Mouse (Mus musculus): ENCODE results near the gene Cops6. TPM values are rescaled to one million over a fixed set of nuclear protein-coding genes. Genes with fewer than 3 reads are reported as not detected.

Cops6 gene
- 160 TPM for polyA plus RNA-seq (2014; fragmentation: Illumina TruSeq; extraction: RNeasy Lipid Tissue Mini Kit (QIAGEN cat#74804); ENCODE audit: low read depth, low replicate concordance)

GRCm38 (mm10) chr5:138160842-138161665, at the start of gene Cops6:
TSS of gene Cops6 (plus strand) at chr5:138161071.

GRCm38 (mm10) chr5:138116255-138117198, 44.3 kb upstream of the Cops6 start, which contains the start of gene Zscan21:
TSS of gene Zscan21 (plus strand) at chr5:138116903.

GRCm38 (mm10) chr5:138155443-138155976, 5.4 kb upstream of the Cops6 start, which contains the start of gene Zfp113:
TSS of gene Zfp113 (minus strand) at chr5:138155744.

GRCm38 (mm10) chr5:138171695-138172491, 11.0 kb downstream of the Cops6 start, which contains the start of the genes Ap4m1 and Mcm7:
TSS of gene Ap4m1 (plus strand) at chr5:138172002.
TSS of gene Mcm7 (minus strand) at chr5:138172422.

GRCm38 (mm10) chr5:138186950-138187638, 26.2 kb downstream of the Cops6 start, which contains the start of the genes Taf6 and Cnpy4:
TSS of gene Taf6 (minus strand) at chr5:138187451.
TSS of gene Cnpy4 (plus strand) at chr5:138187485.

GRCm38 (mm10) chr5:138193771-138194727, 33.2 kb downstream of the Cops6 start, which contains the start of gene Mblac1:
TSS of gene Mblac1 (plus strand) at chr5:138194314.

Other genes with a start within 250 kb of the Cops6 start
- gene Cyp3a13, start 239.5 kb upstream of the Cops6 start, polyA plus RNA-seq (2014; fragmentation: Illumina TruSeq; extraction: RNeasy Lipid Tissue Mini Kit (QIAGEN cat#74804); ENCODE audit: low read depth, low replicate concordance) = 0.16 TPM
- gene Gjc3, start 198.0 kb upstream of the Cops6 start, polyA plus RNA-seq (2014; fragmentation: Illumina TruSeq; extraction: RNeasy Lipid Tissue Mini Kit (QIAGEN cat#74804); ENCODE audit: low read depth, low replicate concordance) = 0.21 TPM
- 1.7 TPM for gene Azgp1, start 179.6 kb upstream of the Cops6 start, polyA plus RNA-seq (2014; fragmentation: Illumina TruSeq; extraction: RNeasy Lipid Tissue Mini Kit (QIAGEN cat#74804); ENCODE audit: low read depth, low replicate concordance)
- not detected for gene Smok3a, start 139.8 kb upstream of the Cops6 start, polyA plus RNA-seq (2014; fragmentation: Illumina TruSeq; extraction: RNeasy Lipid Tissue Mini Kit (QIAGEN cat#74804); ENCODE audit: low read depth, low replicate concordance)
- not detected for gene Smok3b, start 139.6 kb upstream of the Cops6 start, polyA plus RNA-seq (2014; fragmentation: Illumina TruSeq; extraction: RNeasy Lipid Tissue Mini Kit (QIAGEN cat#74804); ENCODE audit: low read depth, low replicate concordance)
- gene Smok3c, start 107.9 kb upstream of the Cops6 start, polyA plus RNA-seq (2014; fragmentation: Illumina TruSeq; extraction: RNeasy Lipid Tissue Mini Kit (QIAGEN cat#74804); ENCODE audit: low read depth, low replicate concordance) = not detected
- gene Zkscan1, start 76.0 kb upstream of the Cops6 start, polyA plus RNA-seq (2014; fragmentation: Illumina TruSeq; extraction: RNeasy Lipid Tissue Mini Kit (QIAGEN cat#74804); ENCODE audit: low read depth, low replicate concordance) = 6.7 TPM
- gene Zscan21, start 44.2 kb upstream of the Cops6 start, polyA plus RNA-seq (2014; fragmentation: Illumina TruSeq; extraction: RNeasy Lipid Tissue Mini Kit (QIAGEN cat#74804); ENCODE audit: low read depth, low replicate concordance) = 16.7 TPM
- gene Zfp113, start 5.3 kb upstream of the Cops6 start, polyA plus RNA-seq (2014; fragmentation: Illumina TruSeq; extraction: RNeasy Lipid Tissue Mini Kit (QIAGEN cat#74804); ENCODE audit: low read depth, low replicate concordance) = 3.8 TPM
- 13.0 TPM for gene Ap4m1, start 10.9 kb downstream of the Cops6 start, polyA plus RNA-seq (2014; fragmentation: Illumina TruSeq; extraction: RNeasy Lipid Tissue Mini Kit (QIAGEN cat#74804); ENCODE audit: low read depth, low replicate concordance)
- gene Mcm7, start 11.4 kb downstream of the Cops6 start, polyA plus RNA-seq (2014; fragmentation: Illumina TruSeq; extraction: RNeasy Lipid Tissue Mini Kit (QIAGEN cat#74804); ENCODE audit: low read depth, low replicate concordance) = 14.8 TPM
- gene Taf6, start 26.4 kb downstream of the Cops6 start, polyA plus RNA-seq (2014; fragmentation: Illumina TruSeq; extraction: RNeasy Lipid Tissue Mini Kit (QIAGEN cat#74804); ENCODE audit: low read depth, low replicate concordance) = 41.9 TPM
- 6.7 TPM for gene Cnpy4, start 26.4 kb downstream of the Cops6 start, polyA plus RNA-seq (2014; fragmentation: Illumina TruSeq; extraction: RNeasy Lipid Tissue Mini Kit (QIAGEN cat#74804); ENCODE audit: low read depth, low replicate concordance)
- 1.7 TPM for gene Mblac1, start 33.2 kb downstream of the Cops6 start, polyA plus RNA-seq (2014; fragmentation: Illumina TruSeq; extraction: RNeasy Lipid Tissue Mini Kit (QIAGEN cat#74804); ENCODE audit: low read depth, low replicate concordance)
- 0.24 TPM for gene Nxpe5, start 64.8 kb downstream of the Cops6 start, polyA plus RNA-seq (2014; fragmentation: Illumina TruSeq; extraction: RNeasy Lipid Tissue Mini Kit (QIAGEN cat#74804); ENCODE audit: low read depth, low replicate concordance)
- 70.5 TPM for gene Lamtor4, start 94.4 kb downstream of the Cops6 start, polyA plus RNA-seq (2014; fragmentation: Illumina TruSeq; extraction: RNeasy Lipid Tissue Mini Kit (QIAGEN cat#74804); ENCODE audit: low read depth, low replicate concordance)
- 7.1 TPM for gene BC037034, start 103.0 kb downstream of the Cops6 start, polyA plus RNA-seq (2014; fragmentation: Illumina TruSeq; extraction: RNeasy Lipid Tissue Mini Kit (QIAGEN cat#74804); ENCODE audit: low read depth, low replicate concordance)
- not detected for gene Gal3st4, start 111.8 kb downstream of the Cops6 start, polyA plus RNA-seq (2014; fragmentation: Illumina TruSeq; extraction: RNeasy Lipid Tissue Mini Kit (QIAGEN cat#74804); ENCODE audit: low read depth, low replicate concordance)
- gene Gm43720, start 118.9 kb downstream of the Cops6 start, polyA plus RNA-seq (2014; fragmentation: Illumina TruSeq; extraction: RNeasy Lipid Tissue Mini Kit (QIAGEN cat#74804); ENCODE audit: low read depth, low replicate concordance) = 0.18 TPM
- gene Gpc2, start 118.9 kb downstream of the Cops6 start, polyA plus RNA-seq (2014; fragmentation: Illumina TruSeq; extraction: RNeasy Lipid Tissue Mini Kit (QIAGEN cat#74804); ENCODE audit: low read depth, low replicate concordance) = 0.63 TPM
- 0.34 TPM for gene Stag3, start 119.2 kb downstream of the Cops6 start, polyA plus RNA-seq (2014; fragmentation: Illumina TruSeq; extraction: RNeasy Lipid Tissue Mini Kit (QIAGEN cat#74804); ENCODE audit: low read depth, low replicate concordance)
- not detected for gene Pvrig, start 180.9 kb downstream of the Cops6 start, polyA plus RNA-seq (2014; fragmentation: Illumina TruSeq; extraction: RNeasy Lipid Tissue Mini Kit (QIAGEN cat#74804); ENCODE audit: low read depth, low replicate concordance)

All from heart, adult 10 weeks (tissue).